Mouse (Mus musculus) midbrain, embryonic 14.5 days (tissue): ENCODE data around the gene Tep1. TPM values are rescaled to one million over a fixed set of nuclear protein-coding genes. Genes with fewer than 3 reads are reported as not detected.

Source experiments
- ATAC-seq: fragments of 200-750 bp; cut with Nextera tagmentation; 2 replicates; pipeline ENCODE4 v1.8.0; 2017; ENCODE audit warnings: moderate number of reproducible peaks, moderate library complexity; ENCODE audit not compliant: low FRiP score, low TSS enrichment
- DNase-seq: peaks from one replicate; pipeline ENCODE4 v3.0.0-alpha.2; 2015
- H3K27ac ChIP-seq: fragments of 300-500 bp; sonication (generic); replicated peaks from 2 replicates; pipeline ENCODE4 v1.5.1; 2014; ENCODE audit warnings: mild to moderate bottlenecking, low read depth, low read length, moderate library complexity
- H3K27me3 ChIP-seq: fragments of 300-500 bp; sonication (generic); 2 replicates; pipeline ENCODE4 v1.6.1; 2014; ENCODE audit warnings: low read length, control low read depth, mixed read lengths; ENCODE audit not compliant: control insufficient read depth, insufficient read depth
- H3K36me3 ChIP-seq: fragments of 300-500 bp; sonication (generic); 2 replicates; pipeline ENCODE4 v1.6.1; 2014; ENCODE audit warnings: low read length, control low read depth; ENCODE audit not compliant: control insufficient read depth, insufficient read depth
- H3K4me1 ChIP-seq: fragments of 300-500 bp; sonication (generic); 2 replicates; pipeline ENCODE4 v1.6.1; 2014; ENCODE audit warnings: mild to moderate bottlenecking, antibody characterized with exemption, low read length, control low read depth; ENCODE audit not compliant: control insufficient read depth, insufficient read depth
- H3K4me2 ChIP-seq: fragments of 300-500 bp; sonication (generic); 2 replicates; pipeline ENCODE4 v1.6.1; 2014; ENCODE audit warnings: mild to moderate bottlenecking, low read length, moderate library complexity
- H3K4me3 ChIP-seq: fragments of 300-500 bp; sonication (generic); replicated peaks from 2 replicates; pipeline ENCODE4 v1.5.1; 2014; ENCODE audit warnings: low read depth, low read length
- H3K9ac ChIP-seq: fragments of 300-500 bp; sonication (generic); replicated peaks from 2 replicates; pipeline ENCODE4 v1.6.1; 2014; ENCODE audit warnings: mild to moderate bottlenecking, low read length, moderate library complexity
- H3K9me3 ChIP-seq: fragments of 300-500 bp; sonication (generic); 2 replicates; pipeline ENCODE4 v1.6.1; 2016; ENCODE audit warnings: low read length, control low read depth, mixed read lengths; ENCODE audit not compliant: control insufficient read depth
- WGBS: fragments of 180-500 bp; shearing (Covaris S2); extraction: QIAGEN DNeasy Blood & Tissue Kit; methylation state at CpG from one replicate; pipeline ENCODE4 v1.1.7; 2014; 5-methylcytosine and 5-hydroxymethylcytosine counted together
- polyA plus RNA-seq: library from polyadenylated mRNA; unstranded; fragments of >200 nt; fragmentation: Nextera tagmentation; extraction: Ambion mirVana; gene quantifications from 2 replicates; pipeline ENCODE4 v1.2.1, GENCODE M21; 2014

Gene Tep1
- polyA plus RNA-seq, 1 experiment from 2014 or later = 3.4 TPM

GRCm38 (mm10) chr14:50795261-50795935, 75.0 kb downstream of the Tep1 start:
- Histone ChIP-seq H3K9ac (no peak overlapping the region), H3K36me3 (no peaks in the 10 kb centered on the region), H3K9me3 (no peaks in the 10 kb centered on the region), H3K4me3 (no peak overlapping the region), H3K4me1 (no peaks in the 10 kb centered on the region), H3K27me3 (no peaks in the 10 kb centered on the region), H3K4me2 (no peak overlapping the region), H3K27ac (no peak overlapping the region)
- 94% methylated on average over 24 of the region's 24 CpGs for WGBS
- no peak for DNase-seq
- no peak for ATAC-seq

DNA sequence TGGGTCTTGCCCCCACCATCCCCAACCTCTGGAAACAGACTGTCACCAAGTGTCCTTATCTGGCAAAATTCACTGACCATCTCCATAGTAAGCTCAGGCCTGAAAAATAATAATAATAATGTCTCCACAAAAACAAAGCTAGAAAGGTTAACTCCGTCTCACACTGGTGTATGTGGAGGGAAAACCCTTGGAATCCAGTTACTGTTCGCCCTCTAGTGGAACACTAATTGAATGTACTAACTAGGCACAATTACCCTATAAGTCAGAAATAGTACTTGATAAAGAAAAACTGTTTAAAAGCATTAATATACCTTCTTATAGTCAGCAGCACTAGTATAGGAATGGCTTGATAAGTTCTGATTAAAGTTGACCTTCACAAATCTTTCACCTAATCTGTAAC, 82.2 kb downstream of the Tep1 start:
- WGBS = 9% methylated on average over 2 of the region's 2 CpGs
- H3K4me3 ChIP-seq = no peak overlapping the region
- H3K9me3 ChIP-seq = no peaks in the 10 kb centered on the region
- no peaks in the 10 kb centered on the region for H3K27me3 ChIP-seq
- ATAC-seq (no peak), DNase-seq (peak; percentile 59)
- H3K9ac ChIP-seq = no peak overlapping the region
- H3K27ac ChIP-seq = no peak overlapping the region
- no peak overlapping the region for H3K4me2 ChIP-seq
- H3K4me1 ChIP-seq = peaks cover 2% of the 10 kb centered on the region; the same call in 1 of the 2 replicates
- H3K36me3 ChIP-seq = no peaks in the 10 kb centered on the region

DNA sequence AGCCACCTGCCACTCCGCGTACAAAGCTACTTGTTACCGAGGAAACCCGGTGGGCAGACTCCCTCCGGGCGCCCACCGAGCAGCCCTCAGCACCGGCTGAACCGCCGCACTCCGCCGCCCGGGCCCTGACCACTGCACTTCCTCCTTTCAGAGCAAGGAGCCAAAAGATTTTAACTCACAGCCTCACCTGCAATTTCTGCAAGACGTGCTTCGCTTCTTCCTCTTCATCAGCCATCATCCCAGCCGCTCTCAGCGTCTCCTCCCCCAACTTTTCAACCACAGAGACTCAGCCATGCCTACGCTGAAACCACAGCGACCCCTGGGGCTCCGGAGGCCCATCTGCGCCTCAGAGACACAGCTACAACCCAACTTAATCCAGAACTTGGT, 85.1 kb downstream of the Tep1 start, which contains the start of gene Ttc5:
Gene Ttc5, minus strand, starts transcription at position 269 of the 387 bp plus-strand sequence.
- Histone ChIP-seq H3K27ac (peak within 1 kb of the TSS; percentile 85), H3K4me1 (peaks cover 4% of the 10 kb centered on the region; the same call in 1 of the 2 replicates), H3K9me3 (no peaks in the 10 kb centered on the region), H3K4me2 (peak within 1 kb of the TSS; percentile 59), H3K27me3 (no peaks in the 10 kb centered on the region), H3K36me3 (peaks cover 12% of the 10 kb centered on the region), H3K4me3 (peak within 1 kb of the TSS; percentile 75), H3K9ac (peak within 1 kb of the TSS; percentile 71)
- peak; percentile 95 for ATAC-seq
- peak; percentile 95 for DNase-seq
- WGBS = under 1% methylated on average over 21 of the region's 21 CpGs

- Histone ChIP-seq H3K27ac (peak overlapping the region; percentile 85), H3K27me3 (no peaks in the 10 kb centered on the region), H3K4me2 (peak overlapping the region; percentile 59), H3K9me3 (no peaks in the 10 kb centered on the region), H3K9ac (peak overlapping the region; percentile 71), H3K4me1 (peaks cover 4% of the 10 kb centered on the region; the same call in 1 of the 2 replicates), H3K4me3 (peak overlapping the region; percentile 75), H3K36me3 (peaks cover 12% of the 10 kb centered on the region)
- WGBS = 28% methylated on average over 16 of the region's 16 CpGs
- DNase-seq = peak; percentile 50
- no peak for ATAC-seq
These were observed 85.7 kb downstream of the Tep1 start for GRCm38 (mm10) chr14:50784391-50785250.

GRCm38 (mm10) chr14:50782166-50782565, 88.2 kb downstream of the Tep1 start:
- ATAC-seq (no peak), DNase-seq (no peak)
- Histone ChIP-seq H3K4me3 (no peak overlapping the region), H3K27me3 (no peaks in the 10 kb centered on the region), H3K9ac (no peak overlapping the region), H3K27ac (no peak overlapping the region), H3K4me1 (peaks cover 4% of the 10 kb centered on the region; the same call in 1 of the 2 replicates), H3K36me3 (peaks cover 20% of the 10 kb centered on the region), H3K9me3 (no peaks in the 10 kb centered on the region), H3K4me2 (no peak overlapping the region)
- 92% methylated on average over 3 of the region's 3 CpGs for WGBS

Other genes starting within 250 kb of the Tep1 start
- gene Olfr745, start 231.2 kb downstream of the Tep1 start, polyA plus RNA-seq = not detected in 2 replicates
- gene Olfr746, start 223.5 kb downstream of the Tep1 start, polyA plus RNA-seq = not detected in 2 replicates
- not detected in 2 replicates for gene Olfr747, start 177.4 kb downstream of the Tep1 start, polyA plus RNA-seq
- not detected in 2 replicates for gene Olfr748, start 163.2 kb downstream of the Tep1 start, polyA plus RNA-seq
- not detected in 2 replicates for gene Olfr749, start 125.5 kb downstream of the Tep1 start, polyA plus RNA-seq
- 133 and 138 TPM in 2 replicates for gene Ttc5, start 85.0 kb downstream of the Tep1 start, polyA plus RNA-seq
- gene Ccnb1ip1, start 62.8 kb downstream of the Tep1 start, polyA plus RNA-seq = 0.15 TPM in 1 of 2 replicates, not detected in the other
- gene Parp2, start 62.7 kb downstream of the Tep1 start, polyA plus RNA-seq = 47.9 and 51.2 TPM in 2 replicates
- 0.76 and 1.4 TPM in 2 replicates for gene Klhl33, start 26.9 kb upstream of the Tep1 start, polyA plus RNA-seq
- gene Osgep, start 54.3 kb upstream of the Tep1 start, polyA plus RNA-seq = 110 and 116 TPM in 2 replicates
- gene Apex1, start 54.4 kb upstream of the Tep1 start, polyA plus RNA-seq = 223 and 227 TPM in 2 replicates
- 90.3 and 119 TPM in 2 replicates for gene Pip4p1, start 60.3 kb upstream of the Tep1 start, polyA plus RNA-seq
- gene Pnp, start 60.5 kb upstream of the Tep1 start, polyA plus RNA-seq = 15.7 and 24.6 TPM in 2 replicates
- gene Gm49342, start 74.0 kb upstream of the Tep1 start, polyA plus RNA-seq = 0.95 TPM in 1 of 2 replicates, not detected in the other
- gene Pnp2, start 85.4 kb upstream of the Tep1 start, polyA plus RNA-seq = 0.19 and 0.50 TPM in 2 replicates
- gene Rnase10, start 137.2 kb upstream of the Tep1 start, polyA plus RNA-seq = not detected in 2 replicates
- gene Rnase9, start 171.3 kb upstream of the Tep1 start, polyA plus RNA-seq = not detected in 2 replicates
- gene Rnase11, start 179.6 kb upstream of the Tep1 start, polyA plus RNA-seq = not detected in 2 replicates
- 0.34 and 0.59 TPM in 2 replicates for gene Rnase12, start 187.1 kb upstream of the Tep1 start, polyA plus RNA-seq
- gene Olfr750, start 203.9 kb upstream of the Tep1 start, polyA plus RNA-seq = 0.11 TPM in 1 of 2 replicates, not detected in the other
- 9.6 and 12.7 TPM in 2 replicates for gene Rnase4, start 220.5 kb upstream of the Tep1 start, polyA plus RNA-seq
- 1.5 and 2.7 TPM in 2 replicates for gene Ang, start 220.6 kb upstream of the Tep1 start, polyA plus RNA-seq
- gene Eddm3b, start 243.9 kb upstream of the Tep1 start, polyA plus RNA-seq = not detected in 2 replicates